Mouse (Mus musculus) frontal cortex, postnatal 14 days (tissue): ENCODE measurements around the gene 2410004B18Rik.
"Not testable (repeated sequence)": the region's sequence is repeated elsewhere in the genome, so short reads cannot be mapped to it uniquely, and the experiment has no call there.

Source experiments
- DNase-seq, 2 experiments: peaks; one replicate each; pipeline ENCODE4 v3.0.0; 2022; ENCODE audit warnings: low spot score in 2 of 2

The 2410004B18Rik gene

DNA sequence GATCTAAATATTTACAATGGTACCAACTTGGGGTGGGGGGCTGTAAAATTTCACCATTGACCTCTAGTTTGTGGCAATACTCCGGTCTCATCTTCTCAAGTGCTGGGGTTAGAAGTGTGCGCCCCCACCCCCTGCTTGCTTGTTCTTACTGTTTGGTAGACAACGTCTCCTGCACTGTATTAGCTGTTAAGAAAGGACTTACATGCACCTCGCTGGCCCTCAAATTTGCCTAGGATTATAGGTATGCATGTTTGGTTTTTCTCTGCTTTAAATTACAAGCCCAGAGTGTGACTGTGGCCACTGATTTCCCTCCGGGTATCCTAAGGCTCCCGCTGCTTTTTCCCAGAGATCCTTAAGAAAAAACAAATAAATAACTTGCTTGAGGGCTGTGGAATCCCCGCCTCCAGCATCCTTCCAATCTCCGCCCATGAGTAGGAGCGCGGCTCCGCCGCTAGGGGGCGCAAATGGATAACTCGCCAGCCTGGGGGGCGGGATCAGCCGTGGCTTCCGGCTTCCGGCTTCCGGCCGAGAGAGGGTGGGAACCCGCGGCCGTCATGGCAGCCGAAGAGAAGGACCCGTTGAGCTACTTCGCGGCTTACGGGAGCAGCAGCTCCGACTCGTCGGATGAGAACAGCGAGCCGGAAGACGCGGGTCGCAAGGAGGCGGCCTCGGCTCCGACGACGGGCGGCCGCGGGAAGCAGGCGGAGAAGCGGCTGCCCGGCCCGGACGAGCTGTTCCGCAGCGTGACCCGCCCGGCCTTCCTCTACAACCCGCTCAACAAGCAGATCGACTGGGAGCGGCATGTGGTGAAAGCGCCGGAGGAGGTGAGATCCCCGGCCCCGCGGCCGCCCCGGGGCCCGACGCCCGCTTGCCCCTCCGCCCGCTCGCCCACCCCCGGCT lies at the start of gene 2410004B18Rik:
TSS of gene 2410004B18Rik (plus strand) at position 510 of the 900 bp plus-strand sequence.
- peak; percentile 81 to 84 for DNase-seq

DNA sequence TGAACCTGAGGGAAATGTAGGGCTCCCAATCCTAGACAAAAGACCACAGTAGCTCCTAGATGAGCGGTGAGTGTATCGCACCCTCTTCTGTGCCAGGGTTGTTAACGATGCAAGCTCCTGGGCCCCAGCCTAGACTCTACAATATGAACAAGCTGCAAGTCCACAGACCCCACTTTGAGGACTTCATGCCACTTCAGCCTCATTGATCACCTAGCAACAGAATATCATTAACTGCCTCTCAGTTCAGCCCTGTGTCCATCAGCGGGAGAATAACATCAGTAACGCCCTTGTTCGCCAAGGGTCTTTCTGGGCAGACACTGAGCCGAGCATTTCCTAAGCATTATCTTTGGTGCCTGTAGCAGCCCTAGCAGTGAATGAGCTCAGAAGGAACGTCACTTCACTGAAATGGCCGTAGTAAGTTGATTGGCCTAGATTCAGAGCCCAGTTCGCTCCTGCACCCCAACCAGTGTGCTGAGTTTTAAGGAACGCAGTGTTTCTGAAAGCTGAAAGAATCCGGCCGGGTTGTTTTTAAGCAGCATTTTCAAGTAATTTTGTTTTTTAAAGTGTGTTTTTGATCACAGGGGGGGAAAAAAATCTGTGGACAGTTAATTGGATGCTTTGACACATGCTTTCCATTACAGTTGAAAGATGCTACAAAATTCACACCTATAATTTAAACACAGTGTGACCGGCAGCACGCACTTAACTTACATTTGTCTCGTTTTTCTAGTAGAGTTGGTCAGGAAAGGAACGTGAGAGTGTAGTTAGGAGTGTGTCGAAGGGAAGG lies 47.3 kb upstream of the 2410004B18Rik start:
- DNase-seq: peak in 1 of 2 experiments; percentile 57

GRCm38 (mm10) chr3:145892451-145892850 lies 45.4 kb upstream of the 2410004B18Rik start:
- DNase-seq: no peak

DNA sequence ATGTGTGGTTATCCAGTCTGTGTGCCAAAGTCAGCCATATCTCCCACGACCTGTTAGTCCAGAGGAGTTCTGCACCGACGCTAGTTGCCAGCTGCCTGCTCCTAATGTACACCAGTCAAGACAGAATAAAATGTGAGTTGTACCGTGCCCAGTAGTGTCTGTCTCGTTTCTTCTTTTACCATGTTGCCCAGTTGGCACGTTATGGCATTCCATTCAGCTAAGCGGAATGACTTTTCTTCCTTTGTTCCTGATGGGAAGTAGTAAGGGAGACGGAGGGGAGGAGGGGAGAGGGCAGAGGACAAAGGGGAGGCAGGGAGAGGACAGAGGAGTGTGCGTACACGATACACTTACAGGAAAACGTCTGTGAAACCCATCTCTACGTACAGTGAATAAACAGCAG lies 43.7 kb upstream of the 2410004B18Rik start:
- DNase-seq: no peak

DNA sequence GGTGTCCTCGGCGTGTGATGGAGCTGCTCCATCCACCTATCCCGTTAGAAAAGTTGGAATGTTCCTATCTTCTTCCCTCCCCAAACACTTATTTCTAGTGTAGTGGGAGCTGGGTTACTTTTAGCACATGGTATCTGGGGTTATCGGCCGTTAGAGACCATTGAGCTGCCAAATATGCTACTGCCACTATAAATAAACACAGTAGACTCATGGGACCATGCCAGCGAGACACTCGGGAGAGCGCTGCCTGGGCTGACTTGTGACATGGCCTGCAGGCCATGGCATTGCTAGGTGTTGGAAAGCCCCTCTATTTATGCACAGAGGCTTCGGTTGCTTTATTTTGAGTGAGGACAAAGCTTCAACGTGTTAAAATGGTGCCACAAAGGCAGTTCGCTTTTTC lies 40.1 kb upstream of the 2410004B18Rik start:
- no peak for DNase-seq

GRCm38 (mm10) chr3:145899832-145900231 lies 38.0 kb upstream of the 2410004B18Rik start:
- DNase-seq: no peak

DNA sequence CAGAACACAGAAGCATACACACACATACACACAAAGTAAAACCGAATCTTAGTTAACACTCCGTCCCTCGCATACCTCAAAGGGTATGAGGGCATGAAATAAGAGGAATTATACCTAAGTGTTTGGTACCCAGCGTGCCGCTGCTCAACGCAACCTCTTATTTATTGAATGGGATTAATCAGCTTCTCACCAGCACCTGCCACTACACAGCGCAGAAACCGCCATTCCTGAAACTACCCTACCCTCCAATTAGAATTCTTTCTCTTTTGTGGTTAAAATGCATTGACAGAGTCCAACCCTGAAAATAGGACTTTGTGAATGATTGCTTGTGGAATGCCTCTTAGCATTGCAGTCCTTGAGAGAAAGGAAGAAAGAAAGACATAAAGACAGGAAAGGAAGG lies 34.3 kb upstream of the 2410004B18Rik start:
- no peak for DNase-seq

GRCm38 (mm10) chr3:145904850-145905776 lies 32.7 kb upstream of the 2410004B18Rik start:
- DNase-seq: peak; percentile 33 to 70

- DNase-seq: no peak
These were observed 31.2 kb upstream of the 2410004B18Rik start for GRCm38 (mm10) chr3:145906582-145906981.

DNA sequence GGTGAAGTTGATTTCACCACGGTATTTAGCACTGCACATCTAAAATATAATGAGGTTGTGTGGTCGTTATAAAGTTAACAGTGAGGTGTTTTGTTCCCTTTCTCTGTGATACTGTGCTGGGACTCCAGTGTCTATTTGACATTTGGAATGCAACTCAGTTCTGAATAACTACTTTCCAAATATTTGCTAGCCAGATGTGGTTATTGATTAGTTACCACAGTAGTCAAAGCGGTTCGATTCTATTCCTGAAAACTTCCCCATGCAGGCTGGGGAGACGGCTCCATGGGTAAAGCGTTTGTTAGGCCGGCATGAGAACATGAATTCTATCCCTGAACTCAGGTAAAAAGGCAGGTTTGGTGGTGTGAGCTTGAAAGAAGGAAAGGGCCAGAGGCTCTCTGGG lies 25.3 kb upstream of the 2410004B18Rik start:
- no peak for DNase-seq

DNA sequence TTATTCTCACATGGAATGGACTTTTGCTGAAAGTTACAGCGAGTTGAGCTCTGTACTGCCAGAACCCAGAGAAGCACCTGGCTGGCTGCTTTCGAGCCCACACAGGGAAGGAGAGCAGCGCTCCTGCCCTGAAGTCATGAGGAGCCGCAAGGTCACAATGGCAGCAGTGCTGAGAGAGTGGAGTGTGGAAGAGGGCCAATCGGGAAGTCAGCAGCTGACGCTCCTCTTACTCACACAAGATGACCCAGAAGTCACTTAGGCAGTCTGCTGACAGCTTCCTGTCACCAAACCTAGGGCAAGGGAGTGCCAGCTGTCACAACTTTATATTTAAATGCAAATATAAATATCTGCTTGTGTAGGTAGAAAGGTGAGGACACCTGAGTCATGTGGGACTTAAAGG lies 24.6 kb upstream of the 2410004B18Rik start:
- DNase-seq: no peak

GRCm38 (mm10) chr3:145913942-145914341 lies 23.9 kb upstream of the 2410004B18Rik start:
- not testable (repeated sequence) for DNase-seq

DNA sequence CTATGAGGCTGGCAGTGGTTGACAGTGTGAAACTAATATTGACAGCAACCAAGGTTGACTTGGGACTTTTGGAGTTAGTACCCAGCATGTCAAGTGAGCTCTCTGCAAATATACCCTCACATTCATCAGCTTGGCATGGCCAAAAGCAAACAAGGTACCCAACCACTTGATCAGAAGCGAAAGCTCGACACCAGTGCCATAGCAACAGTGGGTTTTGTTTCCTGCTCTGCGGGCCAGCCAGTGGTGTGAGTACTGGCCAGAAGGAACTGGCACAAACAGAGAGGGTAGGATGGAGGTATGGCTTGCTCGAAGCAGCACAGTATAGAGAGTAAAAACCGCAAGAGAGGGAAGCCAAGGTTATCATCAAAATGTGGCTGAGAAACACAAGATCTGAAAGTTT lies 21.4 kb upstream of the 2410004B18Rik start:
- DNase-seq: no peak

- no peak for DNase-seq
These were observed 21.0 kb upstream of the 2410004B18Rik start for GRCm38 (mm10) chr3:145916826-145917225.

DNA sequence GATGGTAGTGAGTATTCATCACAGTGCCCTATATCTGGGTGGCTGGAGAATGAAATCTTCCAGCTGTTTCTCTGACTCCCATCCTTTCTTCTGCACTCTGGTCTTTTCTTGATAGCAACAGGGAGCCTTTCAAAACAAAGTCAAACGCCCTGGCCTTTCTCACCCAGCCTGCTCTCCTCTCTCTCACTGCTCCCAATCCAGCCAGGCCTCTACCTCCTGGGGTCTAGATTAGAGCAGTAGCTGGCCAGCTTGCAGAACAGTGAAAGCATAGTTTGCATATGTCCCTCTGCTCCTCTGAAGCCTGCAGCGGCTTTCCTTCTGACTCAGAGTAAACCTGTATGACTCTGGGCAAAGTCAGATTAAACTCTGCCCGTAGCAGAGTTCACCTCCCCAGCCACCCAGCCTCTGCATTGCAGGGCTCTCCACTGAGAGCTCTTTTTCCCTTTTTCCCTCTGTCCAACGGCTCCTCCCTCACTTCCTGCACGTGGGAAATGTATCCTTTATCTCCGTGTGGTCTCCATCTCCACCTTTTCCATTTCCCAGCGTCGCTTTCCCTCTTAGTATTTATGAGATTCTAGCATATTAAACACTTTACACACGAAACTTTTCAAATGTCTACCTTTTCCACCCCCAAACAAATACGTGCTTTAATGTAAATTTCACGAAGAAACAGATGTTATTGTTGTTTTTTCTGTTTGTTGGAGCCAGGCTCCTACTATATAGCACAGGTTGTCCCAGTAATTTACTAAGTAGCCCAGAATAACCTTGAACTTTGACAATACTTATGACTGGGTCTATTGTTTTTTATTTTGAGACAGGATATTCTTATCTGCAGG lies 15.6 kb upstream of the 2410004B18Rik start, which contains the start of gene Bcl10:
TSS of gene Bcl10 (plus strand) at position 786 of the 836 bp plus-strand sequence.
- DNase-seq: no peak

- no peak for DNase-seq
These were observed 14.8 kb upstream of the 2410004B18Rik start for GRCm38 (mm10) chr3:145922971-145923370.

- DNase-seq: peak; percentile 98
These were observed 13.8 kb upstream of the 2410004B18Rik start for GRCm38 (mm10) chr3:145923874-145924577.

- peak; percentile 38 to 40 for DNase-seq
These were observed 13.0 kb upstream of the 2410004B18Rik start for GRCm38 (mm10) chr3:145924649-145925337.

DNA sequence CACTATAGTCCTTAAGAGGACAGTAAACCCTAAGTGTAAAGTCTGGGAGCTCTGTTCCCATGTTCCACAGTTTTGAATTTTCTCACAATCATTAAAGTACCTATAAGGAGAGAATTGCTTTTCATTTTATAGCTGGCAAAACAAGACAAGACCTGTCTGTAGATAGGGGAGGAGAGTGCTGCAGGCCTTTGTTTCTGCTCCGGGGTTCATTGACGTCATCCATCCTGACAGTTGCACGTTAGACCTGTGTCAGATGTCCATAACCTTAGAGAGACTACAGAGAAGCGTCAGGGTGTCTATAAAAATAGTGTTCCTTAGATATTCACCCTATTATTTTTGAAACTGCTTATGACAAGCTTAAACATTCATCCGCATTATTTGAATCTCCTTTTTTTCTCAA lies 12.3 kb upstream of the 2410004B18Rik start:
- no peak for DNase-seq
